Mouse (Mus musculus) T-cell, adult 2 months (primary cell): ENCODE measurements at regions not wholly inside any gene's neighbourhood (a gene's known extent, or its start where the extent isn't known, plus 50 kb on each side); places are given as distances from the start of the nearest gene placed in this dataset.

Experiments used
- DNase-seq: peaks from one replicate; pipeline ENCODE4 v3.0.0; 2022; ENCODE audit warnings: low spot score

DNA sequence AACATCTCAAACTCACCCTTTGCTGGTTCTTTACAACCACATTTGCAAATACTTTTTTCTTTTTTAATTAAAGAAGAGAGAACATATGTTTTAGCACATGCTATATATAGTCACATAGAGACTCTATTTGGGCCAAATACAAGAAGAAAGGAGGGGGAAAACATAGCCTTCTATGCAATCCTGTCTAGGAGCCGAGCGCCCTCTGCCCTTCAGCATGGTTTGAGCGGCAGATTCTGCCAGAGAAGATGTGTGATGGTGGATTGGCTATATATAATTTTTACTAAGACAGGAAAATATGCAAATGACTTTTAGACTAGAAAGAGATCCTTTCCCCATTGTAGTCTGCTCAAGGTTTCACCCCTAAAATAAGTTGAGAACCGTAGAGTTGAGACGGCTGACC lies 60.0 kb upstream of the Myom1 start:
- no peak for DNase-seq

DNA sequence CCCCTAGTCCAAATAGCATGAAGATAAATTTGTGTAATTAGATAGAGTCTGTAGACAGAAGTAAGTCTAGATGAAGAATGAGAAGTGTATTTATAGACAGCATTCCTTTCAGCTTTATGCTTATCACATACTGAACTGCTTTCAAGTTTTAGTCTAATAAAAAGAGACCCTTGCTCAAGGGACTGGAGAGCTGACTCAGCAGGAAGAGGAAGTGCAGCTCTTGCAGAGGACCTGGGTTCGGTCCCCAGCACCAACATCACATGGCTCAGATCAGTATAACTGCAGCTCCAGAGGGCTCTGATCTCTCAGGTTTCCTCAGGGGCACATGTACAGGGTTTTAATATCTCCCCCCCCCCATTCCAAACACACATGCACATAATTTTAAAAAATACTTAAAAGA lies 68.2 kb upstream of the Myom1 start:
- DNase-seq, result no peak

DNA sequence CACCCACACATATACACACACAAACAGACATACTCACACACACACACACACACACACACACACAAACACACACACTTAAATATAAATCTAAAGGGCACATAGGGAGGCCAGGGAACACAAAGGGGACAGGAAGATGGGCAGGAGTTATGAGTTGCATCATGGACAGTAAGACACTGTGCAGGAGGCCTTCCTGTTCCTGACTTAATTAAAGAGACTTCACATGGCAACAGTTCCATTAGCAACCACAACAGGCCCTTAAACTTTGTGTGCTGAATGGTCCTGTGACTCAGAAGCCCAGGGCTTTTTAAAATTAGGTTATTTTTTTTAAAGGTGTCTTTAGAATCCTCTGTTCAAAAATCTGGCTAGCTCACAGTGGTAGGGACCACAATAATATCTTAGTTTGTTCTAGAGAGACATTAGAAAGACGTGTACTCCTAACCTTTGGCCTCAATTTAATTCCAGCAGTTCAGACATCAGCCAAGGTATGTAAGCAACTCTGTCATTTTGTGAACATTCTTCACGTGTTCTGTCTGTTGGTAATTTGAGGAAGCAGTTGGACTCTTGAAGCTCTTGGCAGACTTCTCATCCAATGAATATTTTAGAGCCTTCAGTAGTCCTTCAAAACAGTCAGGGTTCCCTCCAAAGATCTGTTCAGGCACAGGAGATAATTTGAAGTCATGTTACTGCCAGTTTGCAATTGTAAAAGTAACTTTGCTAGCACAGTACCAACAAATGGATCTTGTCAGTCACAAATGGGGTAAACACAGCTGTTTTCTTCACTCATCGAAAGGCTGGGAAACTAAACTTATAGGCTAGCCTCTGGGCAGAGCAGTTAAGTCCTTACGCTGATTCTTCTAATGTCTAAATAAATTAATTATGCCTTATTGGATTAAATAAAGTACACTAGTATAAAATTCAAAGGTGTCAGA lies 69.0 kb upstream of the Myom1 start:
- no peak for DNase-seq

DNA sequence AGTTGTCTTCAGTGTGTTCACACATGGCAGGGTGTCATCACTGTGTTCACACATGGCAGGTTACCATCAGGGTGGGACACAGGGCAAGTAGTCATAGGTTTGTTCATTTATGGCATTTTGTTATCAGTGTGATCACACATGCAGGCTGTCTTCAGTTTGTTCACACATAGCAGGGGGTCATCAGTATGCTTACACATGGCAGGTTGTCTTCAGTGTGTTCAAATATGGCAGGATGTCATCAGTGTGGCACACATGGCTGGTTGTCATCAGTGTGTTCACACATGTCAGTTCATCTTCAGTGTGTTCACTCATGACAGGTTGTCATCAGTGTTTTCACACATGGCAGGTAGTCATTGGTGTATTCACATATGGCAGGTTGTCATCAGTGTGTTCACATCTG lies 69.9 kb upstream of the Myom1 start:
- no peak for DNase-seq

DNA sequence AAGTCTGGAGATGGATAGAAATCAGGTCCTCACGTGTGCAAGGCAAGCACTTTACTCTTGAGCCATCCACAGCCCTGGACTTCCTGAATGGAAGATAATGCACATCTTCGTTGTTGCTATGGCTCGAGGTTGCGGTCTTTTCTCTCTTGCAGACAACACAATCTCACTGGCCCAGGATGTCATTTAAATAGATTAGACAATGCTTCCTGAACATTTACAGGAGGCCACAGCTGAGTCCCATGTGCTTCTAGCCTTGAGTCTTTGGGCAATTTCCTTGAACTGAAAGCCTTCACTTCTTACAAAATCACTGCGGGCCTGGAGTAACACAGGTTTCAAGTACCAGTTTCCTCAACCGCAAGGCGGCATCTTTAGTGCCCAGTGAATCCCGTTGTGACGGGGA lies 71.8 kb upstream of the Myom1 start:
- DNase-seq, result no peak

DNA sequence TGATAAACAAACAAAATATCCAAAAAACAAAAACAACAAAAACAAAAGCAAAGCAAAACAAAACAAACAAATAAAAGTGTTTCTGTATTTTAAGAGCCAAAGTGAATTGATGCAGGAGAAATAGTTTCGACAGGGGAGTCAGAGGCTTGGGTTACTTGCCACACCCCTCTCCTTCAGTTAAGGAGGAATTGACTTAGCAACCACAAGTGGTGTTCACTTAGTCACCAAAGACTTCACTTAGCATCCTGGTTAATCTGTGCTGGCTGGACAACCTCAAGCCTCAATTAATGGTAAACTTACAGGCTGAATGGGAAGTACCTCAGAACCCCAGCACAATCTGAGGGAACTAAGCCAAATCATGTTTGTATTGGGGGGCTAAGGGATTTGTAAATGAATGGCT lies 72.9 kb upstream of the Myom1 start:
- DNase-seq, result no peak

DNA sequence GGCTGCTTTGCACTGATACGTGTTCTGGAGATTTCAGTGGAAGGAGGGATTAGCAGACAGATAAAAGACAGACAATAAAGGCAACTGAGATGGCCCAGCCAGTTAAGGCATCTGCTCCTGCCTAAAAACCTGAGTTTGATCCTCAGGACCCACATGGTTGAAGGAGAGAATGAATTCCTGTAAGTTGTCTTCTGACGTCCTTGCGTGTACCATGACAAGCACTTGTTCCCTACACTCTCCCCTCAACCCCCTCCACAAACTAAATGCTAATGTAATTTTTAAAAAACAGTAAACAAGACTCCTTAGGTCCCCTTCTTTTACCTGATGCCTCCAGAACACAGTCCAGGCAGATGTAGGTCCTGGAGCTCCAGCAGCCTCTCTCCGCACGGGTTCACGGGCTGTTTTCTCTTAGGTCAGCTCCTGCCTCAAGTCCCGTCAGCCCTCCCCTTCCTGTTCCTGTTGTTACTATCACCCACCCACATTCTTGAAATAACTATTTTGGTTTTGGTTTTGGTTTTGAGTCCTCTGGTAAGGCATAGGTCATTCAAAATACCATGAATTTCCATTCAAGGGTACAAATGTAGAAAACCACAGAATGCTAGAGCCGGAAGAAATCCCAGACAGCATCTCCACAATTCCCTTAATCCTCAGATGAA lies 71.3 kb upstream of the Tgif1 start:
- DNase-seq, result peak; percentile 61

DNA sequence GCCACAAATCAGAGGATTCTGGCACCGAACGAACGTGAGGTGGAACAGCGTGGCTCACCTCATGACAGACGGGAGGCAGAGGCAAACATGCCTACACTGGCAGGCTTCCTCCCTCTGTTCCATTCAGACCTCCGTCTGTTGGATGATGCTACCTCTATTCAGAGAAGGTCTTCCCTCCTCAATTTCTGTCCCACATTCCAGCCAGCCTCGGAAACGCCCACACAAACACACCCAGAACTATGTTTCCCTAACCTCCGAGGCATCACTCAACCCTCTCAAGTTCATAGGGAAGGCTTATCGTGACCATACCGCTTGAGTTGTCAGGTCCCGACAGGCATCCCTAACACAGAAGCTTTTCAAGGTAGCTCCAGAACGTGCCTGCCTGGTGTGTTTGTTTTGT lies 68.3 kb upstream of the Tgif1 start:
- no peak for DNase-seq

DNA sequence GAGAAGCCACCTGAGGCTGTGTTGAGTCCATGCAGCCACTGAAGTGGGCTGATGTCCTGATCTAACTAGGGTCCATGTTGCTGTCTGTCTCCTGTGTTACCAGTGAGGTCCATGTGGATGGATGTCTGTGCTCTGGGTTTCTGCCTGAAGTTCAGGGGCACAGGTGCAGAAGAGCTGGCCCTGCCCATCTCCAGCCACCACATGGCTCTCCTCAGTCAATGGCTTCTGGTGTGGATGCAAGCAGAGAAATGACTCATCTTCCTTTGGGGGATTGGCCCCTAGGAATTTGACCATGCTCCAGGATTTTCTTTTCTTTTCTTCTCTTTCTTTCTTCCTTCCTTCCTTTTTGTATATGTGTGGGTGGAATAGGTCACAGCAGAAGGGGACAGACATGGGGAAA lies 66.8 kb upstream of the Tgif1 start:
- DNase-seq, result no peak

DNA sequence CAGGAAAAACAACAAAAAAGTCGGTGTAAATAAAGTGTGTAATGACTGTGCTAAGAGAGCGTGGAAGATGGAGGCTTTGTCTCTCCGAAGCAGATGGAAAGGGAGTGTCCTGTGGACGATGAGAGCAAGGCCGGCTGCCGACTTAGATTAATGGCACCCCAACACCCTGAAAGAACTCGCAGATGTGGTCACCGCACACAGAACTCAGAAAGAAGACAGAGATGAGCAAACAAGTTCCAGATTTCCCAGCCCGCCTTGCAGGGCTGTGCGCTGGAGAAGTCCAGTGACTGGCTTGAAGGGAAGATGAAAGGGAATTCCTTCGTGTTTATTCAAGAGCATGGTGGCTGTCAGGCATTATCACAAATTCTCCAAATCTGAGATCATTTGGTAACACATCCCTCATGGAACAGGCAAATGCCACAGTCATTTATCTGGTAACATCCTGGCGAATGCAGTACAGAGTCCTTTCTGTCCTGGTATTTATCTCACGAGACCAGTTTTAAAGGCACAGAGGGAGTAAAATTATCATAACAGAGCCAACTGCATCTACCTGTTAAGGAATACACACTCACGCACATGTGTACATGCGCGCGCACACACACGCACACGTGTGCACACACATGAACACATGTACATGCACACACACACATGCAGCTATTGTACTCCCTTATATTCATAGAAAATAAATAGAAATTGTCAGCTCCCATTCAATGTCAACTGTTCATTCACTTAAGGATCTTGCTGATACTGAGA lies 64.0 kb upstream of the Tgif1 start:
- DNase-seq, result no peak

DNA sequence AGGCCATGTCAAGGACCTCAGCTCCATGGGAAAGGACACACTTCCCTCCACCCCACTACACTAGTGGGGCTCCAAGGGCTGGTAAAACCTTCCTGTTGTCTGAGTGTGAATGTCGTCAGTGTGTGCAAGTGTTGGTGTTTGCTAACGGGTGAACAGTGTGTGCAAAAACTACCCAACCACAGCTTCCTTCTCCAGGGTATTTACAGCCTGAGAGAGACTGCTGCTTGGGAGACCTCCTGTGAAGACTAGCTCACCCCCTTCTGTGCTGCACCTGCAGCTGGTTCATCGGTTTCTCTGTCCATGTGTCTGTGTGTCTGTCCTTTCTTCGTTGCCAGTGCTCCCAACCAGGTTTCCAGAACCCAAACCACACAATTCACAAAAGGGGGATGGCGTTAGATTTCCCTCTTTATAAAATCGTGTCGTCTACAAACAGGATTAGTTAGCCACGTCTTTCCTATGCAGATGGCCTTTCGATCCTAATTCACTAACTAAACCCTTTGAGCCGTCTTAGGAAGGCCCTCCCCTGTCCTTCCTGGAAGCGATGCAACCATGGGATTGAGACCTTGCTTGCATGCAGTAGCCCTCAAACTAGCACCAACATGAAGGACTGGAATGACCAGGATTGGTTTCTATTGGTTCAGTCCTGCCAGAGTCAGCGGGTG lies 62.9 kb upstream of the Tgif1 start:
- no peak for DNase-seq

DNA sequence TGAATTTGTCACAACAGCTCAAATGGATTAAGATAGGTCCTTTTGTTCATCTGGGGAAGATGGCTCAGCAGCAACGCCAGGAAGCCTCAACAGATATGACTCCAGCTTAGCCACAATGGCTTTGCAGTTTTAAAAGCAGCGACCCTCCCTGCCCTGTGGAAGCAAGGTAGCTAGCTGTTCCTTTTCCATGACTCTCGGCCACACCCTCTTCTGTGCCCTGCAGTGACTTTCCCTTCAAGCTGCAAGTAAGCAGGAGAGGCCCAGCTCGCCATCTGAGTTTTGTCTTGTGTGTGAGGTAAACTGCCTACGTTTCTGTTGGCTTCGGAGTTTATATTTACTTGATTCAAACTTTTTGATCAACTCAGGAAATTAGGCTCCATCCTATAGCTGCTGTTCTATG lies 62.1 kb upstream of the Tgif1 start:
- no peak for DNase-seq

DNA sequence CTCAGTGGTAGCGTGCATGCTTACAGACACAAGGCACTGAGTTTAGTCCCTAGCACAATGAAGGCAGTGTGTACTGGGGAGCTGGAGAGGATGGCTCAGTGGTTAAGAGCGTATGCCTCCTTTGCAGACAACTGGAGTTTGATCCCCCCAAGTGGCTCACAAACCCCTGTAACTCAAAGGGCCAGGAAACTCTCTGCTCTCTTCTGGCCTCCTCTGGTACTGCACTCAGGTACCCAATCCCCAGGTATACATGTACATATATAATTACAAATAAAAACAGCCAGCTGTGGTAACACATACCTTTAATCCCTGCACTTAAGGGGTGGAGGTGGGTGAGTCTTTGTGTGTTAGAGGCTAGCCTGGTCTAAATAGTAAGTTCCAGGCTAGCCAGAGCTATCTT lies 56.9 kb upstream of the Tgif1 start:
- DNase-seq, result peak; percentile 18

DNA sequence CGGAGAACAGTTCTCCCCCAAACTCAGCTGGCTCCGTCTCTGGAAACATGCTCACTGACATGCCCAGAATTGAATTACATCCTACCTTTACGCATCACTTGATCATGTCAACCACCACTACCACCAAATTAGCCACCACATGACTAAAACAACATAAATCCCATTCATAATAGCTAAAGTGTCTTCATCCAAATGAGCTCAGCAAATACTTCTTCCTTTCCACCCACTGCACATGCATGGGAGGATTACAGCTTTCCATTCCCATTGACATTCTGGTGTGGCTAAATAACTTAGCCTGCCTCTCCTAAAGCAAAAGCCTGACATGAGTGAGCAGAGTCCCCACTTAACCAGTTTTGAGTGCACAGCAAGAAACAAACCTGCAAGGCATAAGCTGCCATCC lies 56.2 kb upstream of the Tgif1 start:
- no peak for DNase-seq

DNA sequence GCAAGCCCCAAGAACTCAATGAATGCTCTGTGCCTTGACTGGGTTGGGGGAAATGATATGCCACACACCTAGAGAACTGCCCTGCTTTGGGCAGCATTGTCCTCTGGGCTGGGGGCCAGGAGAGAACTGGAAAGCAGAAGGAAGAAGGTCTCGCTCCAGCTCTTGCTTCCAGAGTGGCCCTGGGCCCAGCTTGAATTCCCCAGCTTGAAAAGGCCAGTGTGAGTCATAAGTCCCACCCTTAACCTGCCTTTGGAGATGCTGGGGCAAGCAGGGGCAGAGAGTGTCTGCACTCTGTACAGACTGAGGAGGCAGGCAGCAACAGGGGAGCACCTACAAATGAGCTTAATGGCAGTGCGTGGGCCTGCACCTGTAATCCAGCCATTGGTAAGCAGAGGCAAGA lies 55.0 kb upstream of the Tgif1 start:
- no peak for DNase-seq
